Mouse (Mus musculus): ENCODE measurements at regions not wholly inside any gene's neighbourhood (a gene's known extent, or its start where the extent isn't known, plus 50 kb on each side); places are given as distances from the start of the nearest gene placed in this dataset.

DNA sequence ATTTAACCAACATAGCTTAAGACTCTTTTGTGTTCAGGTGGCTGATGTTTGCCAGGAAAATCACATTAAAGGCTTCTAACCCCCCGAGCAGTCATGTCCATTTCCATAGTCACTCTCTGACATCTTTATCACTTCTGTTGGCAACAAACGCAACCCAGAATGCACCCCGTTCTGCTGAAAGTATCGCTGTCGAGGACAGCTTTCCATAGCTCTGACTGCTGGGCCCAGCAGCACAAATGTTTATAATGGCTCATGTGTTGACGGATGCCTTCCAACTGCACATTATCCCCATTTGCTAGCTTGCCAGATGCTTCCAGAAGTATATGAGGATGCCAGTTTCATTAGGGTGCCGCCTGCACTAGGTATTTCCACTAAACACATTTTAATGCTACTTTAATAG is 145.7 kb downstream of the Cdh26 start:
- TF ChIP-seq CHD1 (IDR thresholded peaks at IDR 0.05; ENCODE audit: low read depth, low read length) (no peak), MXI1 (IDR thresholded peaks at IDR 0.05; ENCODE audit: low read depth, low read length) (no peak), HCFC1 (IDR thresholded peaks at IDR 0.05; ENCODE audit: low read depth, low read length) (no peak), RAD21 (IDR thresholded peaks at IDR 0.05; ENCODE audit: low read depth, low read length) (no peak), POLR2AphosphoS2 (IDR thresholded peaks at IDR 0.05; ENCODE audit: low read depth, low read length) (no peak)
